Mouse (Mus musculus) testis, adult 2 months (tissue): ENCODE results near the gene Ptgds.

Experiments used
- CTCF ChIP-seq: fragments of 200-500 bp; IDR thresholded peaks from 2 replicates; pipeline ENCODE4 v1.5.1; 2012; ENCODE audit warnings: low read depth, mild to moderate bottlenecking, inconsistent platforms, low read length, moderate library complexity; ENCODE audit not compliant: control insufficient read depth, insufficient read depth, insufficient replicate concordance
- POLR2A ChIP-seq: fragments of 200-500 bp; IDR thresholded peaks from 2 replicates; pipeline ENCODE4 v1.6.1; 2012; ENCODE audit warnings: low read depth, mild to moderate bottlenecking, inconsistent platforms, low read length, moderate library complexity; ENCODE audit not compliant: control insufficient read depth

GRCm38 (mm10) chr2:25492988-25493387 lies 23.1 kb upstream of the Ptgds start:
- no peak for TF ChIP-seq CTCF
- TF ChIP-seq POLR2A, result no peak
